Mouse (Mus musculus) lung, adult 2 months (tissue): ENCODE results near the gene Tmem254c.
"Not testable (repeated sequence)": the region's sequence is repeated elsewhere in the genome, so short reads cannot be mapped to it uniquely, and the experiment has no call there.

ENCODE experiments used
- CTCF ChIP-seq: fragments of 200-500 bp; IDR thresholded peaks from 2 replicates; pipeline ENCODE4 v1.5.1; 2011; ENCODE audit warnings: mild to moderate bottlenecking, low read length, control low read depth; ENCODE audit not compliant: insufficient read depth
- POLR2A ChIP-seq: fragments of 200-500 bp; IDR thresholded peaks from 2 replicates; pipeline ENCODE4 v1.6.1; 2011; ENCODE audit warnings: low read depth, mild to moderate bottlenecking, control low read depth, low read length, borderline replicate concordance; ENCODE audit errors: extremely low read depth

- TF ChIP-seq CTCF, POLR2A: not testable (repeated sequence)
These were observed 14.1 kb upstream of the Tmem254c start, which contains the start of gene Cphx2 for GRCm38 (mm10) chr14:26081216-26081615.
